Mouse (Mus musculus) heart, adult 2 months (tissue): ENCODE measurements around the gene Sp3. TPM values are rescaled to one million over a fixed set of nuclear protein-coding genes. Genes with fewer than 3 reads are reported as not detected.
"Not testable (repeated sequence)": the region's sequence is repeated elsewhere in the genome, so short reads cannot be mapped to it uniquely, and the experiment has no call there.

ENCODE experiments used
- DNase-seq, 2 experiments: peaks; one replicate each; pipeline ENCODE4 v3.0.0; 2021
- H3K27ac ChIP-seq: fragments of 200-600 bp; 2 replicates; pipeline ENCODE4 v1.8.1; 2022
- H3K27me3 ChIP-seq: fragments of 200-500 bp; 2 replicates; pipeline ENCODE4 v1.6.1; 2012; ENCODE audit warnings: mild to moderate bottlenecking, low read length, inconsistent platforms, mixed read lengths; ENCODE audit not compliant: control insufficient read depth, insufficient read depth
- H3K36me3 ChIP-seq: fragments of 200-500 bp; 2 replicates; pipeline ENCODE4 v1.6.1; 2012; ENCODE audit warnings: low read length, inconsistent platforms; ENCODE audit not compliant: control insufficient read depth, insufficient read depth
- H3K4me1 ChIP-seq: fragments of 200-500 bp; 2 replicates; pipeline ENCODE4 v1.6.1; 2011; ENCODE audit warnings: low read length; ENCODE audit not compliant: control insufficient read depth, insufficient read depth
- H3K4me3 ChIP-seq: fragments of 200-600 bp; 2 replicates; pipeline ENCODE4 v1.8.1; 2022
- H3K79me2 ChIP-seq: fragments of 200-500 bp; replicated peaks from 2 replicates; pipeline ENCODE4 v1.6.1; 2012; ENCODE audit warnings: mild to moderate bottlenecking, inconsistent platforms, low read length, moderate library complexity, mixed read lengths; ENCODE audit not compliant: control insufficient read depth, insufficient read depth
- H3K9ac ChIP-seq: fragments of 200-500 bp; 2 replicates; pipeline ENCODE4 v1.6.1; 2012; ENCODE audit warnings: low read depth, mild to moderate bottlenecking, control low read depth, inconsistent platforms, low read length, mixed read lengths
- CTCF ChIP-seq: fragments of 200-600 bp; IDR thresholded peaks from 2 replicates; pipeline ENCODE4 v1.8.1; 2022; ENCODE audit warnings: antibody characterized with exemption, mild to moderate bottlenecking, moderate library complexity
- EP300 ChIP-seq: fragments of 200-500 bp; IDR thresholded peaks from 2 replicates; pipeline ENCODE4 v1.6.1; 2011; ENCODE audit warnings: low read depth, low read length, control low read depth; ENCODE audit not compliant: insufficient read depth
- POLR2A ChIP-seq: fragments of 200-500 bp; IDR thresholded peaks from 2 replicates; pipeline ENCODE4 v1.6.1; 2011; ENCODE audit warnings: mild to moderate bottlenecking, low read depth, low read length, control low read depth; ENCODE audit not compliant: insufficient read depth
- WGBS: fragments of 180-500 bp; shearing (Covaris S2); methylation state at CpG from one replicate; pipeline ENCODE4 v1.1.7; 2018; 5-methylcytosine and 5-hydroxymethylcytosine counted together
- intact Hi-C: fragments of 180-260 bp; cut with DNase I; formaldehyde crosslinking; loops from one replicate; pipeline ENCODE4 v1.15.1; 2025
- polyA plus RNA-seq: library from polyadenylated mRNA; depleted of rRNA; stranded (reverse); fragments of >200 nt; gene quantifications from 2 replicates; pipeline ENCODE4 v1.2.3, GENCODE M21; 2012
- total RNA-seq, 2 experiments: library from RNA; stranded (reverse); gene quantifications; 2 replicates each; pipeline ENCODE4 v1.2.3; 2021

Sp3 gene
- total and polyA plus RNA-seq, 3 experiments, result 11.1 to 33.6 (median 29.6) TPM

DNA sequence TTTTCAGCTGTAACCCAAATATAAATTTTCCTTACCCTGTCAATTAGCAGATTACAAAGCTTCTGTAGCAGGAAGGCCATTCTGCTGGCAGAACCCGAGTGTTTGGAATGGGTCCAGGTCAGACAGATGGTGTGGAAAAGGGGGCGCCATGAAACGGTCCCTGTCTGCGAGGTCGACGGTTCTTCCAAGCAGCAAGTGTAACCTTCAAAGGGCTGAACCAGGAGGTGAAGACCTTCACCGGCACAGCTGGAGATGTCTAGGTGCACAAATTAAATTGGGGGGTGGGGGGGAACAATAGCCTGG lies 66.8 kb downstream of the Sp3 start:
- H3K27ac ChIP-seq, result no peak overlapping the region
- 72% methylated on average over 7 of the region's 7 CpGs for WGBS
- H3K27me3 ChIP-seq, result no peaks in the 10 kb centered on the region
- no peaks in the 10 kb centered on the region for H3K79me2 ChIP-seq
- intact Hi-C loops, result loop anchor here (10.0 kb wide), 1 partner anchor 189 kb away; no protein-coding TSS in a partner anchor
- DNase-seq, result no peak
- H3K4me3 ChIP-seq, result no peak overlapping the region
- H3K36me3 ChIP-seq, result no peaks in the 10 kb centered on the region
- H3K9ac ChIP-seq, result no peak overlapping the region
- no peak for TF ChIP-seq POLR2A
- no peak for TF ChIP-seq CTCF
- TF ChIP-seq EP300, result no peak
- H3K4me1 ChIP-seq, result no peaks in the 10 kb centered on the region

DNA sequence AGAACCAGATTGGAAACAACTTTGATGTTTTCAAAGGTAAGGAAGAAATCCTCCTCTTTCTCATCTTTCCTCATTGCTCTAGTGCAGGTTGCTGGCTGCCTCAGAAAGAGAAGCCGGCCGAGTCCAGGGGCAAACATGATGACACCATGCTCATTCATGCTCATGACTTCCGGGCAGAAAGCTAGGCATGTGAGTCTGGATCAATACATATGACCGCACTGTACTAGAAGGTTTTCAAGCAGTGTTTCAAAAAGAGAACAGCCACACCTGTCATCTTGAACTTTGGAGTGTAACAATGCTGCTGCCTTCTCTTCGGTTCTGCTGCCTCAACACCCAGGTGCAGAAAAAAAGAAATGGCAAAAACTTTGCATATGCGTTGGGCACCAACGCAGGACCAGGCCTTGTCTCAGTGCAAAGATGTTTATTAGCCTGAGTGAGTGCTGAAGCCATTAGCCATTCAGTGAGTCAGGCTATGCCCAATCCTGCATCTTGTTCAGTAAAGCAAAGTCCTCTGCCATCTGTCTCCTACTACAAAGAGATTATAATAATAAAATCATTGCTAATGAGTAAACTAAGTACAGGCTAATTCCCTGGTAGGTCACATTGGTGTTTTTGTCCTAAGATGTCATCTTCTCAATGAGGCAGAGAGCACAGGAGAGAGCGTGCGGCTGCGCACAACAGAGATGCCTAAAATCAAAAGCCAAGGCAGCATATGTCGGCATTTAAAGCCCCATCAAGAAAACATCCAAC lies 67.4 kb downstream of the Sp3 start:
- Histone ChIP-seq H3K27me3 (no peaks in the 10 kb centered on the region), H3K79me2 (no peaks in the 10 kb centered on the region), H3K36me3 (no peaks in the 10 kb centered on the region), H3K4me3 (no peak overlapping the region), H3K9ac (no peak overlapping the region), H3K27ac (no peak overlapping the region), H3K4me1 (no peaks in the 10 kb centered on the region)
- intact Hi-C loops, result loop anchor here (10.0 kb wide), 1 partner anchor 188 kb away; no protein-coding TSS in a partner anchor
- no peak for DNase-seq
- 95% methylated on average over 11 of the region's 11 CpGs for WGBS
- TF ChIP-seq CTCF, result no peak
- TF ChIP-seq EP300, result no peak
- no peak for TF ChIP-seq POLR2A

DNA sequence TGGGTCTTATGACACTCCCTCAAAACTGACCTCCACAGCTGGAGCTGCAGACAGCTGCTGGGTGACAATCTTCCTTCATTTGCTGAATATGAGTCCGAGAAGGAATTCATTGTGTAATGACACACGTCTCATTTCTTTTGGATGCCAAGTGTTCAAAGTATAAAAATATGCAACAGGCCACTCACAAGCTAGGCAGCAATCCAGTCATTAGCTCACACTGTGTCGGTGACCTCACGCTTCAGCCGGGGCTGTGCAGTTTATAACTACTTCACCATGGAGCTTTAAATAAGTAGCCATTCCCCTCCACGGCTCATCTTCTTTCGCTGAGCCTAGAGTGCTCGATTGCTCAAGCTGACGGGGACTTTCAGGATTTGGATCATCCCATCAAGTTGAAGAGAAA lies 68.7 kb downstream of the Sp3 start:
- Histone ChIP-seq H3K27me3 (no peaks in the 10 kb centered on the region), H3K27ac (no peak overlapping the region), H3K9ac (no peak overlapping the region), H3K4me3 (no peak overlapping the region), H3K4me1 (no peaks in the 10 kb centered on the region), H3K36me3 (no peaks in the 10 kb centered on the region), H3K79me2 (no peaks in the 10 kb centered on the region)
- 54% methylated on average over 9 of the region's 9 CpGs for WGBS
- intact Hi-C loops, result loop anchor here (10.0 kb wide), 1 partner anchor 187 kb away; no protein-coding TSS in a partner anchor
- DNase-seq, result peak; percentile 31 to 55
- no peak for TF ChIP-seq EP300

DNA sequence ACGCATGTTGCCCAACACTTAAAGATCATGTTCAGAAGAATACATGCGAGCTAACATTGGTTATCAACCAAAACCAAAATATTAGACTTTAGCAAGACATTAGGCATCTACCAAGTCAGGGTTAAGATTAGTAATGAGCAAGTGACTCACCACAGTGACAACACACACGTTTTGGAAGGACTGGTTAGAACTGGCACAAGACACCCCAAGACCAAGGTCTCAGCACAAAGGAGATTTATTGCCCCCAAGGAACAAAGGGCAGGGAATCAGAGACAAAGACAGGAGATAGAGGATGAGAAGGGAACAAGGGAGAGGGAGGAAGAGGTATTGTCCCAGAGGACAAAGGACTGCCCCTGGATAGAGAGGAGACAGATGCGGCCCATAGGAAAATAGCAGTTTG lies 71.2 kb downstream of the Sp3 start:
- TF ChIP-seq EP300 (no peak), POLR2A (no peak), CTCF (no peak)
- Histone ChIP-seq H3K4me3 (no peak overlapping the region), H3K27me3 (no peaks in the 10 kb centered on the region), H3K27ac (no peak overlapping the region), H3K4me1 (no peaks in the 10 kb centered on the region), H3K79me2 (no peaks in the 10 kb centered on the region), H3K9ac (no peak overlapping the region), H3K36me3 (no peaks in the 10 kb centered on the region)
- WGBS, result 78% methylated on average over 4 of the region's 4 CpGs
- no peak for DNase-seq
- intact Hi-C loops, result no loop called here

DNA sequence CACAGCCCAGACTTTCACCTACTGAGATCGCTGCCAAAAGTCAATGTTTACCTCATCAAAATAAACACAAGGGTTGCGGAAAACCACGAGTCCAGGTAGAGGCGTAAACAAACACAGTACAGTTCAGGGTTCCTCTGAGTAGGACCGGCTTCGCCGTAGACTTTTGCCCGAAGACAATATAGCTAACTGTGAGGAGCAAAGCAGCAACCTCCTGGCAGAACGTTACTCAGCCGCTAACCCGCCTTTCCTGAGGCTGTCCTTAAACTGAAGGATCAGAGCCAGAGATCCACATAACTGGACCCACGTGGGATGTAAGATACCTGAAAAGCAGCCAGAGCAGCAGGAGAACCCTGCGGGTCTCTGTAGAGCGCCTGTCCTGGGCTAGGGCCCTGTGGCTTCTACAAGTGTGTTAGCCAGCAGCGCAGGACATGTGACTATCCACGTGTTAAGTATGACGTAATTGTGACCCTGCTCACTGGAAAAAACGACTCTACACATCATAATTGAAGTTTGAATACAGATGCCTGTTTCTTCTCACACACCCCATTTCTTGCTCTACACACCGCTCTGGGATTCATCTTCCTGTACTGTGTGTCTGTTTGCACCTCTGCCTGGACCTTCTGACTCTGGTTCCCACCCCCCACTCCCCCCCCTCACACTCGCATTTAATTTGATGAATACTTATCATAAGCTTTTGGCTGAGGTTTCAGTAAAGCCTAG lies 71.9 kb downstream of the Sp3 start:
- Histone ChIP-seq H3K79me2 (no peaks in the 10 kb centered on the region), H3K9ac (no peak overlapping the region), H3K4me3 (no peak overlapping the region), H3K4me1 (no peaks in the 10 kb centered on the region), H3K27me3 (no peaks in the 10 kb centered on the region), H3K27ac (peak overlapping the region; percentile 31; the same call in 1 of the 2 replicates), H3K36me3 (no peaks in the 10 kb centered on the region)
- 66% methylated on average over 20 of the region's 20 CpGs for WGBS
- intact Hi-C loops, result no loop called here
- DNase-seq, result peak in 1 of 2 experiments; percentile 19
- TF ChIP-seq POLR2A (no peak), EP300 (no peak), CTCF (no peak)

DNA sequence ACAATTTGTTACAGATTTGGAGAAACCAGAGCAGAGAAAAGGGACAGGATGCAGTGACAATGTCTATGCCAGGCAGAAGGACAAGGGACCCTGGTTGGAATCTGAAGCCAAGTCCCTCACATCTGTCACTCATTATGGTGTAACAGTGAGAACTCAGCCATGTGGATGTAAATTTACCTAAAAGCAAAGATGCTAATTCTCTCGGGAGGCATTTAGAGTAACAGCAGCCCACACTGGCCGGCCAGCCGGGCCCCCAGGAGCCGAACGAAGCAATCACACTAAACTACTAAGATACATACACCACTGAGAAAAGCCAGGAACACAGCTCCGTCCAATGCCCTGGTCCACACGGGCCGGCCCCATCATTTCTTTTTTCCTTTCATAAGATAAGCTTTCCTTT lies 73.5 kb downstream of the Sp3 start:
- intact Hi-C loops, result no loop called here
- H3K27ac ChIP-seq, result no peak overlapping the region

DNA sequence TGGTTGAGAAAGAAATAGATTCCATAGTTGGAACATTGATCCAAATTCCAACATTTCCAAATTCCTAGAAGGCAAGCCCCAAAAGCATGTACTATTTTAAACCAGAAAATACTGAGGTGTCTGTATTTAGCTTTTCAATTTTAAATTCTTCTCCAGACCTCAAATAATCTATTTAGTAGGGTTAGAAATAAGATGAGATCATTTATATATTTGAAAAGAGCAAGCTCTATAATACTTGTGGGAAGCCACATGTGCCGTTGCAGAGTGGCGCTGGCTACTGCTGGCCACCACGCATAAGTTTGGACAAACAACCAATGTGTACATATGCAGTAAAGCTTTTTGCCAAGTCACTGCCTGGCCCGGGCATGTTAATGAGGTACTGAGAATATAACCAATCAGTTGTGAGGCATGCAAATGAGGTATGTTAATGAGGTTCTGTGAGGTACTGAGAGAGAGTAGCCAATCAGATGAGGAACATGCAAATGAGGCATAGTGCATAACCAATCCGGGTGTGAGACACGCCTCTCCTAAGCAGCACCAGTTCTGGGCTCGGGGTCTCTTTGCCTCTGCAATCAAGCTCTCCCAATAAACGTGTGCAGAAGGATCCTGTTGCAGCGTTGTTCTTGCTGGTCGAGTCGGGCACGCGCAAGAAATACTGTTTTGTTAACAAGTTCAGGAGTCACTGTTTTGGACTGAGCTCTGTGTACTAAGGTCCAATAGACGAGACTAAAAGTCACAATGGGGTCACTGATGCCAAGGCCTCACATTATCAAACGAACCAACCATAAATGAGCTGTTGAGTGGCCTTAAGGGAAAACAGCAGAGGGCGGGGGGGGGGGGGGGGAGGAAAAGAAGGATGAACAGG lies 77.2 kb downstream of the Sp3 start:
- not testable (repeated sequence) for H3K4me1 ChIP-seq

More for the DNA sequence above, 73.5 kb downstream of the Sp3 start:
- no peak for DNase-seq
- H3K4me3 ChIP-seq, result no peak overlapping the region
- no peaks in the 10 kb centered on the region for H3K4me1 ChIP-seq
- no peak overlapping the region for H3K9ac ChIP-seq
- no peak for TF ChIP-seq CTCF
- no peak for TF ChIP-seq EP300
- TF ChIP-seq POLR2A, result no peak
- H3K79me2 ChIP-seq, result no peaks in the 10 kb centered on the region
- 79% methylated on average over 8 of the region's 8 CpGs for WGBS
- H3K36me3 ChIP-seq, result no peaks in the 10 kb centered on the region
- H3K27me3 ChIP-seq, result no peaks in the 10 kb centered on the region

More for the DNA sequence above, 77.2 kb downstream of the Sp3 start:
- H3K79me2 ChIP-seq, H3K36me3 ChIP-seq, H3K4me3 ChIP-seq, intact Hi-C loops, H3K9ac ChIP-seq, H3K27me3 ChIP-seq, H3K27ac ChIP-seq, DNase-seq: not testable (repeated sequence)
- 89% methylated on average over 16 of the region's 16 CpGs for WGBS
